Mouse (Mus musculus) Patski (cell line): Measurements from ENCODE around the gene Fam210b. TPM values are rescaled to one million over a fixed set of nuclear protein-coding genes. Genes with fewer than 3 reads are reported as not detected.

Experiments
- ATAC-seq: fragments of 100-300 bp; one replicate; pipeline ENCODE4 v1.8.0; 2021
- CTCF ChIA-PET: fragments of 350-600 bp; sonication (Branson Sonifier 250); formaldehyde crosslinking; loops from one replicate; lab custom pipeline; 2022; ENCODE audit warnings: inconsistent platforms; lab: Charles Lee
- POLR2A ChIA-PET: fragments of 350-600 bp; sonication (Branson Sonifier 250); formaldehyde crosslinking; loops from one replicate; lab custom pipeline; 2022; ENCODE audit warnings: antibody characterized with exemption, inconsistent platforms; lab: Charles Lee
- DNase-seq: peaks from one replicate; pipeline ENCODE4 v3.0.0-alpha.2; 2011; ENCODE audit warnings: low read depth, low spot score
- H3K27me3 ChIP-seq: fragments of 371-371 bp; one replicate; pipeline ENCODE4 v1.5.1; 2021
- CTCF ChIP-seq: fragments of 100-300 bp; IDR thresholded peaks from one replicate; pipeline ENCODE4 v1.5.1; 2021
- in situ Hi-C: fragments of 300-500 bp; cut with MboI; formaldehyde crosslinking; loops from 3 replicates; pipeline ENCODE4 v1.11.1; 2018; ENCODE audit warnings: low pct_unique_long_range_greater_than_20kb, mixed read lengths
- polyA plus RNA-seq: library from polyadenylated mRNA; unstranded; gene quantifications from one replicate; pipeline ENCODE4 v1.2.3, GENCODE M21; 2021

Gene Fam210b
- polyA plus RNA-seq, 1 experiment from 2014 or later, result 15.2 TPM

GRCm38 (mm10) chr2:172350773-172351172 is 5.4 kb downstream of the Fam210b start:
- CTCF ChIA-PET, result no interaction called here
- in situ Hi-C loops, result no loop called here

GRCm38 (mm10) chr2:172353218-172353617 is 7.9 kb downstream of the Fam210b start:
- in situ Hi-C loops, result no loop called here
- DNase-seq, result no peak
- ChIA-PET POLR2A (no interaction called here), CTCF (no interaction called here)
- TF ChIP-seq CTCF, result no peak
- ATAC-seq, result no peak
- H3K27me3 ChIP-seq, result no peaks in the 10 kb centered on the region

More at GRCm38 (mm10) chr2:172350773-172351172, 5.4 kb downstream of the Fam210b start:
- TF ChIP-seq CTCF, result no peak
- DNase-seq, result no peak
- no peaks in the 10 kb centered on the region for H3K27me3 ChIP-seq
- no peak for ATAC-seq
- POLR2A ChIA-PET, result no interaction called here

DNA sequence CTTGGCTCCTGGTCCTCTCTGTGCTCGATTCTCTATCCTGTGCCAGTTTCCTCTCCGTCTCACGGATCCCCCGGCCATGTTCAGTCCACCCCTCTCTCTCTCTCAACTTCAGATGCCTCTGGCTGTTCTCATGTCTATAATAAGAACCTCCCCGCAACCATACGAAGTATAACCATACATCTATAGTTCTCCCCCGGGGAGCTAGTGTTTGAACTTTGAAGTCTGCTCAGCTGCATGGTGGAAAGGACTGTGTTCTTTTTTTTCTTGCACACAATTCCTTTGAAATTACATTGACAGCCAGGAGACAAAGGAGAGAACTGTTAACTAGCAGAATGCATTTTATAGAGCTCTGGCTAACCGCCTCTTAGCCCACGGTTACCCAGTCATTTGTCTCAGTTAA is 9.4 kb downstream of the Fam210b start:
- no peak for TF ChIP-seq CTCF
- DNase-seq (no peak), ATAC-seq (no peak)
- no peaks in the 10 kb centered on the region for H3K27me3 ChIP-seq
- ChIA-PET CTCF (interaction anchor here (0.7 kb wide), 1 partner anchor 9 kb away, joined by 3 read pairs; no protein-coding TSS in a partner anchor), POLR2A (no interaction called here)
- in situ Hi-C loops, result no loop called here

GRCm38 (mm10) chr2:172355833-172356232 is 10.5 kb downstream of the Fam210b start:
- DNase-seq, result no peak
- in situ Hi-C loops, result no loop called here
- no peak for ATAC-seq
- H3K27me3 ChIP-seq, result no peaks in the 10 kb centered on the region
- TF ChIP-seq CTCF, result no peak
- CTCF ChIA-PET, result no interaction called here
- POLR2A ChIA-PET, result no interaction called here

DNA sequence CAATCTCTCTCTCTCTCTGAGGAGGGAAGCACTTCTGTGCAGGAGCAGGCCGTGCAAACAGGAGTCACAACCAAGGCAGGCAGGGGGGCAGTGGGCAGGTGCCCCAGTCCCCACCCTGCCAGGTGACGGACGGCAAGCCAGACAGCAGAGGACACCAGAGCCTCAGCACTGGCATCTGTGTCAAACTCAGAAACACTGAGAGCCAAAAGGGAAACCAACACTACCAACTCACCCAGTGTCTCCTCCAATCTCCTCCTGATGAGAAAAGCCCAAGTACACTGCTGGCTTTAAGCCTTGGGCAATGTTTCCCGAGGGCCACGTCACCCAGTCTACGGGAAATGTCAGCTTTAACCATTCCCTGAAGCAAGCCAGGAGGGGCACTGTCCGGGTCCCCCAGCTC is 17.8 kb downstream of the Fam210b start:
- ATAC-seq (no peak), DNase-seq (no peak)
- no peaks in the 10 kb centered on the region for H3K27me3 ChIP-seq
- in situ Hi-C loops, result no loop called here
- TF ChIP-seq CTCF, result no peak
- ChIA-PET POLR2A (no interaction called here), CTCF (no interaction called here)

GRCm38 (mm10) chr2:172370411-172371223 is 25.3 kb downstream of the Fam210b start, which contains the start of the genes Aurka and Cstf1:
Aurka (minus strand) TSS chr2:172370535.
Cstf1 (plus strand) TSS chr2:172370681.
- ATAC-seq (peak; percentile 96), DNase-seq (peak; percentile 86)
- POLR2A ChIA-PET, result interaction anchor here (0.6 to 1.4 kb wide), 2 partner anchors 12 to 55 kb away, joined by 3 to 5 read pairs; no protein-coding TSS in a partner anchor
- in situ Hi-C loops, result loop anchor here (10.0 kb wide), 1 partner anchor 274 kb away; no protein-coding TSS in a partner anchor
- TF ChIP-seq CTCF, result no peak
- no peaks in the 10 kb centered on the region for H3K27me3 ChIP-seq
- CTCF ChIA-PET, result no interaction called here

DNA sequence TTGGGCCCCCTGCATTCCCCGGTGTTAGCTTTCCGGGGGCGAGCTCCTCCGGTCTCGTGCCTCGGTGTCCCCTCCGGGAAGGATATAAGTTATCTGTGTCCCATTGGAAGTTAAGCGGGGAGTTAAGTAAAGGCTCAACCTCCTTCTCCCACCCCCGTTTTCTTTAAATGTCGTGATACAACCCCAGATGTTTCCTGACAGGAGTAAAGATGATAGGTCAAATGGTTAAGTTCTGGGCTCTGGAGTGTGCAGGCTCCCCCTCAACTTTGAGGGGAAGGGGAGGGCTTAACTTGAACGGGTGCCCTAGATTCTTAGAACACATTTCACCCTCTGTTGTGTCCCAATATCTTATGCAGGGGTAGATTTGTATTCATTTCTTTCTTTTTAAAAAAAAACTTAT is 25.9 kb downstream of the Fam210b start:
- TF ChIP-seq CTCF, result no peak
- DNase-seq (no peak), ATAC-seq (no peak)
- CTCF ChIA-PET, result no interaction called here
- H3K27me3 ChIP-seq, result no peaks in the 10 kb centered on the region
- in situ Hi-C loops, result loop anchor here (10.0 kb wide), 1 partner anchor 274 kb away; no protein-coding TSS in a partner anchor
- POLR2A ChIA-PET, result interaction anchor here (0.6 to 1.0 kb wide), 2 partner anchors 9 to 54 kb away, joined by 3 read pairs; no protein-coding TSS in a partner anchor

DNA sequence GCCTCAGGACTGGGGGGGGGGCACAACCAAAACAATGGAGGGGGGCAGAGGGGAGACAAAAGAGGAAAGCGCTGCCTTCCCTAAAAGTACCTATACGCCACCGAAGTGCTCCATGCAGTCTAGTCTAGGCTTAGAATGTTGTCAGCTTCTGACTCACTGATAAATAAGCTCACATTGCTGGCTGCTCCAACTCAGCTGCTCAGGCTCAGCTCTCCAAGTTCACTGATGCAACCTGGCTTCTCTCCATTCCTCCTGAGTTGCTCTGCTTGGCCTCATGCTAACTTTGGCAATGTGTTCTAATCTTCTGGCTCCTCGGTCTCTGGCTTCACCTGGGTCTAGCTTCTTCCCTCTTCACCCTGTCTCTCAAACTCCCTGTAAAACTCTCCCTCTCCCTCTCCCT is 31.2 kb downstream of the Fam210b start:
- POLR2A ChIA-PET, result interaction anchor here (0.7 kb wide), 1 partner anchor 48 kb away, joined by 3 read pairs; no protein-coding TSS in a partner anchor
- in situ Hi-C loops, result loop anchor here (5.0 to 10.0 kb wide), 2 partner anchors 61 to 268 kb away; no protein-coding TSS in a partner anchor
- DNase-seq (no peak), ATAC-seq (no peak)
- no peak for TF ChIP-seq CTCF
- CTCF ChIA-PET, result interaction anchor here (1.0 kb wide), 1 partner anchor 11 kb away, joined by 4 read pairs; no protein-coding TSS in a partner anchor
- no peaks in the 10 kb centered on the region for H3K27me3 ChIP-seq

DNA sequence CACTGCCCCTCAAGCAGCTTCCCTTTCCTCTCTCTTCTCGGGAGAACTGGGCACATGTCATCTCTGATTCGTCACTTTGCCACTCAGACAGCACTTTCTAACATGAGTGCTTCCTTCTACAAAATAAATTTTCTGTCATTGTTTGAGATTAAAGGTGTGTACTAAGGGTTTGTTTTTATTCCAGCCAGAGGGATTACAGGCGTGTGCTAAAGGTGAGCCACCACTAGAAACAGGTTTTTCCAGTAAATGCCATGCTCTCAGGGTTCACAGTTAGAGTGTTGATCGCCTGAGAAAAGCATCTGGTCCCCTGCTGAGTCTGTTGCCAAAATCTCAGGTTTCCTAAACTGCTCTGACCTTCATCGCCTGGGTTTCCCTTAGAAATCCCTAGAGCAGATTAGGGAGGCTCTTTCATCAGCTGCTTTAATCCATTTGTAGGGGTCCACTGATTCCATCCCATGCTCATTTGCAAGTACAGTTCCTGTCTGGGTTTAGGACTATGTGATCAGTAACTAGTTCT is 31.7 kb downstream of the Fam210b start:
- ATAC-seq, result no peak
- no peak for TF ChIP-seq CTCF

DNA sequence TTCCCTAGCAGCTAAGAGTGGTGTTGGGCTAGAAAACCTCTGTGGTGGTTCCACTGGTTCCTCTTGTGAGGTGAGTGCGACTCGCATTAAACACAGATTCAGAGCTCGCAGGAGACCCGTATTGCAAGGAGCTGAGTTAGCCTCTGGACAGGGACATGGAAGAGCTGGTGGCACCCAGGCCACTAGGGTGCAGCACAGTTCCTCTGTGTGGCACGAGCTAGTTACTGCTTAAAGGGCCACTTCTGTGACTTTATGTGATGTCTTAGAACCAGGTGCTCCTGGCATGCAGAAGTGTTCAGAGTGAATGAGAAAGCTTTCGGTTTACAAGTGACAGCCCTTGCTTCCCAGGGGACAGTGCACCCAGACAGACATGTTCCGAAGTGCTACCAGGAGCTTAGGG is 33.0 kb downstream of the Fam210b start:
- in situ Hi-C loops, result loop anchor here (5.0 to 10.0 kb wide), 2 partner anchors 59 to 266 kb away; no protein-coding TSS in a partner anchor
- H3K27me3 ChIP-seq, result no peaks in the 10 kb centered on the region
- DNase-seq (no peak), ATAC-seq (no peak)
- ChIA-PET POLR2A (no interaction called here), CTCF (interaction anchor here (0.6 to 1.1 kb wide), 4 partner anchors 9 to 98 kb away, joined by 3 read pairs; no protein-coding TSS in a partner anchor)
- TF ChIP-seq CTCF, result no peak

More for the DNA sequence above, 31.7 kb downstream of the Fam210b start:
- DNase-seq, result no peak
- in situ Hi-C loops, result loop anchor here (5.0 to 10.0 kb wide), 2 partner anchors 60 to 268 kb away; no protein-coding TSS in a partner anchor
- H3K27me3 ChIP-seq, result no peaks in the 10 kb centered on the region
- ChIA-PET CTCF (no interaction called here), POLR2A (interaction anchor here (0.7 kb wide), 1 partner anchor 48 kb away, joined by 3 read pairs; no protein-coding TSS in a partner anchor)
